Mouse (Mus musculus): ENCODE measurements at regions not wholly inside any gene's neighbourhood (a gene's known extent, or its start where the extent isn't known, plus 50 kb on each side); places are given as distances from the start of the nearest gene placed in this dataset.

DNA sequence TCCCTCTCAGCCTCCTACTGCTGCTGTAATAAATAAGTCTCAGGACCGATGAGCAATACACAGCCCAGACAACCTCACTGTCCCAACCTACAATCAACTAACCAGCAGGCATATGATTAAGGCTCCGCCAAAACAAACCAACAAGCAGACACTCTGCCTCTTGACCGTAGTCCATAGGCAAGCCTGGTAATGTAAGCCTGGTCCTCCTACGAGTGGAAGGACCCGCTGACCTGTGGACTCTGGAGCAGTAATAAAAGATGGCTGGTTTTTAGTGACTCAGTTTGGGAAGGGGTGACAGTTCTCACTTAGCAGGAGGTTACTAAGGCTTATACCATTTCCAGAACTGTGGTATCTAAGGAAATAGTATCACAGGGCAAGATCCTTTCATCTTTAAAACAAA is 53.4 kb downstream of the Gm47996 start:
- DNase-seq: no peak

GRCm38 (mm10) chr1:151263830-151264229 is 53.9 kb downstream of the Gm47996 start:
- no peak for DNase-seq

DNA sequence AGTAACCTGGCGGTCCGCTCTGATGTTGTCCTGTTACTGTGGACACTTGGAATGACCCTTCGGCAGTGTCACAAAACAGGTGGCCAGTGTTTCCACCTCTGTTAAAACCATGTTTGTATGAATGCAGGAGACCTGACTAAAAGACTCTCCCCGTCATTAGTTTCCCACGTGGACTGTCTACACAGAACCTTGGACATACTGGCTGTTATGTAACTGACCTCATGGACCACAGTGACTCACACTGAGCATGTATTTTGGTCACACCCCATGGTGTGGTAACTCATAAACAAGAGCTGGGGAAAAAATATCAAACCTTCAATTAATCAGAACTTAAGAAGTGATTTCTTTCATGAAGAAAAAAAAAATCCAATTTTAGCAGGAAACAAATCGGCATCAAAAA is 54.9 kb downstream of the Gm47996 start:
- DNase-seq: no peak

GRCm38 (mm10) chr1:151265590-151265989 is 55.7 kb downstream of the Gm47996 start:
- DNase-seq: no peak

DNA sequence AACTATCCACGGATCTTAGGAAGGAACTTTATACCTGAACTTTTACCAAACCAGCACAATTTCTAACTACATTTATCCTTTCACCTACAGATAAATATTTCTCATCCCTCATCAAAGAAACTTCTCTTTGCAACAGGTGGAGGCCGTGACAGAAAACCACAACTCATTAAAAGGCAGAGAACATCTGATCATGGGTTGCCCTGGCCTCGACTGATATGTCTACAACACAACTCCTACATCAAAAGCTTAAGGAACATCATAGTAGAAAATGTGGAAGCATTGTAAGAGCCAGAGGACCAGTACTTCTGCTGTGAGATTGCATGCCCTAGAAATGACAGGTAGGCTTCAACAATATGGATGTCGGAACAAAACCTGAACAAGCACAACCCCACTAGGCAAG is 56.8 kb downstream of the Gm47996 start:
- no peak for DNase-seq

GRCm38 (mm10) chr1:151270691-151271090 is 60.8 kb downstream of the Gm47996 start:
- DNase-seq: no peak

GRCm38 (mm10) chr1:151274306-151274705 is 64.4 kb downstream of the Gm47996 start:
- no peak for DNase-seq

GRCm38 (mm10) chr1:151275581-151275980 is 65.7 kb downstream of the Gm47996 start:
- no peak for DNase-seq

DNA sequence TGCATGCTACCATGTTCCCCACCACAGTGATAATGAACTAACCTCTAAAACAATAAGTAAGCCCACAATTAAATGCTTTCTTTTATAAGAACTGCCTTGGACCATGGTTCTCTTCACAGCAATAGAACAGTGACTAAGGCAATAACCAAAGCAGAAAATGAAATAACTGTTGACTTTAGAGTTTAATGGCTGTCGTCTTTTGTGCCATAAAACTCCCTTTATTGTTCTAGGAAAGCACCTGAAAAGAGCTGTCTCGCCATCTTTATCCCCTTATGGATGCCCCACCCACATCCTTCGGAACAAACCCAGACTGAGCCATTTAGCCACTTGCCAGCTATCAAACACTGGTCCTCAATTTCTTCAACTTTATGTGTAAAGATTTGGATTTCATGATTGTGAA is 64.3 kb upstream of the Ivns1abp start:
- DNase-seq: no peak

GRCm38 (mm10) chr1:151285045-151285444 is 59.2 kb upstream of the Ivns1abp start:
- no peak for DNase-seq

DNA sequence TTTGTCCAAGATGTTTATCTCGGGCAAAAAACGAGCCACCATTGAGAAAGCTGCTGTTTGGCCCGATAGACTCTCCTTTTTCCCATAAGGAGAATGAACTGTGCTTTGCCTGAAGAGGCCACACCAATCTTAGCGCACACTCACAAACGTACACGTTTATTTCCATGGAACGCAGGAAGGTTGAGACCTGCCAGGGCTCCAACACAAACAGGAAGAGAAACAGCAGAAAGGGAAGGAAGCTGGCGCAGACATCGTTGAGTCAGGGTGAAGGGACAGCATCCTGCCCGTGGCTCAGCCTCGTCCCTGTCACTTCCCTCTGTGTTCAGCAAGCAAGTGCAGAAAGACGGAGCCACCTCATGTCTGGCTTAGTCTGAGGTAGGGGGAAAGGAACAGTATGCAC is 56.8 kb upstream of the Ivns1abp start:
- DNase-seq: peak; percentile 13

- DNase-seq: no peak
Observed at GRCm38 (mm10) chr1:151289061-151289460, 55.2 kb upstream of the Ivns1abp start.

GRCm38 (mm10) chr1:151289493-151290258 is 54.6 kb upstream of the Ivns1abp start:
- DNase-seq: no peak

- DNase-seq: no peak
Observed at GRCm38 (mm10) chr1:151293311-151294050, 50.8 kb upstream of the Ivns1abp start.

Measured in right cerebral cortex, adult 18-20 months (tissue).